Mouse (Mus musculus) liver, embryonic 11.5 days (tissue): ENCODE measurements at regions not wholly inside any gene's neighbourhood (a gene's known extent, or its start where the extent isn't known, plus 50 kb on each side); places are given as distances from the start of the nearest gene placed in this dataset.
"Not testable (repeated sequence)": the region's sequence is repeated elsewhere in the genome, so short reads cannot be mapped to it uniquely, and the experiment has no call there.

ENCODE experiments used
- ATAC-seq: fragments of 200-750 bp; cut with Nextera tagmentation; replicated peaks from 2 replicates; pipeline ENCODE4 v1.8.0; 2017; ENCODE audit warnings: moderate number of reproducible peaks, mild to moderate bottlenecking, moderate TSS enrichment, moderate library complexity; ENCODE audit not compliant: low FRiP score
- DNase-seq: peaks from one replicate; pipeline ENCODE4 v3.0.0-alpha.2; 2017; ENCODE audit warnings: low spot score
- H3K27ac ChIP-seq: fragments of 300-500 bp; sonication (generic); 2 replicates; pipeline ENCODE4 v1.5.1; 2014; ENCODE audit warnings: mild to moderate bottlenecking, low read depth, low read length, control low read depth
- H3K27me3 ChIP-seq: fragments of 300-500 bp; sonication (generic); replicated peaks from 2 replicates; pipeline ENCODE4 v1.6.1; 2014; ENCODE audit warnings: low read length, mixed read lengths; ENCODE audit not compliant: control insufficient read depth, insufficient read depth
- H3K36me3 ChIP-seq: fragments of 300-500 bp; sonication (generic); 2 replicates; pipeline ENCODE4 v1.6.1; 2014; ENCODE audit warnings: mild to moderate bottlenecking, low read length, moderate library complexity, mixed read lengths; ENCODE audit not compliant: control insufficient read depth, insufficient read depth
- H3K4me1 ChIP-seq: fragments of 300-500 bp; sonication (generic); replicated peaks from 2 replicates; pipeline ENCODE4 v1.6.1; 2014; ENCODE audit warnings: low read length, mixed read lengths; ENCODE audit not compliant: control insufficient read depth, insufficient read depth
- H3K4me2 ChIP-seq: fragments of 300-500 bp; sonication (generic); 2 replicates; pipeline ENCODE4 v1.6.1; 2014; ENCODE audit warnings: mild to moderate bottlenecking, control low read depth, moderate library complexity
- H3K4me3 ChIP-seq: fragments of 300-500 bp; sonication (generic); 2 replicates; pipeline ENCODE4 v1.5.1; 2014; ENCODE audit warnings: low read depth, low read length, control low read depth
- H3K9ac ChIP-seq: fragments of 300-500 bp; sonication (generic); 2 replicates; pipeline ENCODE4 v1.6.1; 2014; ENCODE audit warnings: low read depth, low read length, control low read depth
- H3K9me3 ChIP-seq: fragments of 300-500 bp; sonication (generic); 2 replicates; pipeline ENCODE4 v1.6.1; 2016; ENCODE audit warnings: low read length, inconsistent platforms, mixed read lengths; ENCODE audit not compliant: control insufficient read depth
- WGBS: fragments of 180-500 bp; shearing (Covaris S2); extraction: QIAGEN DNeasy Blood & Tissue Kit; methylation state at CpG from one replicate; pipeline ENCODE4 v1.1.7; 2014; 5-methylcytosine and 5-hydroxymethylcytosine counted together

- WGBS, result 77% methylated on average over 2 of the region's 2 CpGs
These were observed 67.5 kb upstream of the Map9 start for GRCm38 (mm10) chr3:82290373-82290772.

GRCm38 (mm10) chr3:82288996-82289395, 68.8 kb upstream of the Map9 start:
- H3K36me3 ChIP-seq, result no peaks in the 10 kb centered on the region
- DNase-seq, result no peak
- no peak overlapping the region for H3K9ac ChIP-seq
- H3K27me3 ChIP-seq, result no peaks in the 10 kb centered on the region
- H3K9me3 ChIP-seq, result no peaks in the 10 kb centered on the region
- H3K4me1 ChIP-seq, result no peaks in the 10 kb centered on the region
- H3K4me3 ChIP-seq, result no peak overlapping the region
- no peak overlapping the region for H3K4me2 ChIP-seq
- WGBS, result 78% methylated on average over 6 of the region's 6 CpGs
- H3K27ac ChIP-seq, result no peak overlapping the region
- no peak for ATAC-seq

More at GRCm38 (mm10) chr3:82290373-82290772, 67.5 kb upstream of the Map9 start:
- H3K27ac ChIP-seq, result no peak overlapping the region
- H3K27me3 ChIP-seq, result no peaks in the 10 kb centered on the region
- no peak overlapping the region for H3K4me3 ChIP-seq
- DNase-seq (no peak), ATAC-seq (no peak)
- H3K4me1 ChIP-seq, result no peaks in the 10 kb centered on the region
- H3K4me2 ChIP-seq, result no peak overlapping the region
- H3K9ac ChIP-seq, result no peak overlapping the region
- H3K36me3 ChIP-seq, result no peaks in the 10 kb centered on the region
- no peaks in the 10 kb centered on the region for H3K9me3 ChIP-seq

- H3K36me3 ChIP-seq, result no peaks in the 10 kb centered on the region
- H3K4me1 ChIP-seq, result no peaks in the 10 kb centered on the region
- H3K4me3 ChIP-seq, result no peak overlapping the region
- no peak overlapping the region for H3K4me2 ChIP-seq
- no peak overlapping the region for H3K27ac ChIP-seq
- ATAC-seq (no peak), DNase-seq (no peak)
- H3K9ac ChIP-seq, result no peak overlapping the region
- H3K9me3 ChIP-seq, result no peaks in the 10 kb centered on the region
- H3K27me3 ChIP-seq, result no peaks in the 10 kb centered on the region
These were observed 80.7 kb upstream of the Map9 start for GRCm38 (mm10) chr3:82276977-82277714.

DNA sequence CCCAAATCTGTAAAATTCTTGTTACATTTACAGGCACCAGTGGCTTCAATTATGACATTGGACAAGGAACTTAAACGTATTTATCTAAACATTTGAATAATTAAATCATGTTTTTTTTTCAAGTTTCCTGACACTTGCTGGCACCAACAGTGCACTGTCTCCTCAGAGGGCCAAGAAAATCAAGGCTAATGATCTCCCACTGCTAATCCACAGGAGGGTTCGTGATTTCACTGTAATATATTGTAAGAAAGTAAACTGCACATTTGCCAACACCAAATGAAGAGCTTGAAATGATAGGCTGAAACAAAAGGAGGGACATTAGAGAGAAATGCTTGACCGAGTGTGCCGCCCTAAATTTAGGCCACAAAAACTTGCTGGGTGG, 82.0 kb upstream of the Map9 start:
- Histone ChIP-seq H3K36me3 (no peaks in the 10 kb centered on the region), H3K27me3 (no peaks in the 10 kb centered on the region), H3K9ac (no peak overlapping the region), H3K4me2 (no peak overlapping the region), H3K4me3 (no peak overlapping the region), H3K27ac (no peak overlapping the region), H3K4me1 (no peaks in the 10 kb centered on the region), H3K9me3 (no peaks in the 10 kb centered on the region)
- DNase-seq (no peak), ATAC-seq (no peak)
- 69% methylated on average over 4 of the region's 4 CpGs for WGBS

GRCm38 (mm10) chr3:82274945-82275821, 82.7 kb upstream of the Map9 start:
- no peak for DNase-seq
- Histone ChIP-seq H3K4me2 (no peak overlapping the region), H3K27ac (no peak overlapping the region), H3K27me3 (no peaks in the 10 kb centered on the region), H3K9ac (no peak overlapping the region), H3K36me3 (no peaks in the 10 kb centered on the region), H3K4me1 (no peaks in the 10 kb centered on the region), H3K4me3 (no peak overlapping the region), H3K9me3 (no peaks in the 10 kb centered on the region)
- WGBS, result 70% methylated on average over 7 of the region's 7 CpGs
- no peak for ATAC-seq

GRCm38 (mm10) chr3:82274196-82274937, 83.5 kb upstream of the Map9 start:
- 54% methylated on average over 6 of the region's 6 CpGs for WGBS
- Histone ChIP-seq H3K27me3 (no peaks in the 10 kb centered on the region), H3K4me2 (no peak overlapping the region), H3K4me1 (no peaks in the 10 kb centered on the region), H3K4me3 (no peak overlapping the region), H3K9me3 (no peaks in the 10 kb centered on the region), H3K9ac (no peak overlapping the region), H3K27ac (no peak overlapping the region), H3K36me3 (no peaks in the 10 kb centered on the region)
- DNase-seq, result no peak
- no peak for ATAC-seq

- H3K9ac ChIP-seq, H3K4me3 ChIP-seq, ATAC-seq, H3K9me3 ChIP-seq, H3K27ac ChIP-seq, H3K4me1 ChIP-seq, H3K27me3 ChIP-seq, DNase-seq, H3K4me2 ChIP-seq, H3K36me3 ChIP-seq: not testable (repeated sequence)
- 67% methylated on average over 2 of the region's 2 CpGs for WGBS
These were observed 84.3 kb upstream of the Map9 start for GRCm38 (mm10) chr3:82273511-82273910.

DNA sequence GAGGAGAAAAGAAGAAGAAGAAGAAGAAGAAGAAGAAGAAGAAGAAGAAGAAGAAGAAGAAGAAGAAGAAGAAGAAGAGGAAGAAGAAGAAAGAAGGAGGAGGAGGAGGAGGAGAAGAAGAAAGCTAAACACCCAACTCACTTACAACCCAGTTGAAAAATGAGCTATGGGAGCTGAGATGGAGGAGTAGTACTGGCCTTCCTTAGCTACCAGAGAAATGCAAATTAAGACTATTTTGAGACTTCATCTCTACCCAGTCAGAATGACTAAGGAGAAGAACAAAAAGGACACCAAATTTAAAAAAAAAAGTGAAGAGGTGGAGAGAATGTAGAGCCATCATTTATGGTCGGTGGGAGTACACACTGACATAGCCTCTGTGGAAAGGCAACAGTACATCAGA, 85.9 kb upstream of the Map9 start:
- Histone ChIP-seq H3K36me3 (no peaks in the 10 kb centered on the region), H3K9ac (no peak overlapping the region), H3K4me2 (no peak overlapping the region), H3K27me3 (no peaks in the 10 kb centered on the region), H3K4me1 (no peaks in the 10 kb centered on the region), H3K9me3 (no peaks in the 10 kb centered on the region), H3K4me3 (no peak overlapping the region), H3K27ac (no peak overlapping the region)
- ATAC-seq, result no peak
- 86% methylated on average over 1 of the region's 1 CpGs for WGBS
- no peak for DNase-seq
